Mouse (Mus musculus) bone marrow macrophage, adult 2 months (primary cell): ENCODE measurements around the gene Slc47a2.

ENCODE experiments used
- CTCF ChIP-seq: IDR thresholded peaks from 2 replicates; pipeline ENCODE4 v1.5.1; 2012; ENCODE audit warnings: low read depth, mild to moderate bottlenecking, low read length, moderate library complexity
- POLR2A ChIP-seq: IDR thresholded peaks from 2 replicates; pipeline ENCODE4 v1.6.1; 2012; ENCODE audit warnings: mild to moderate bottlenecking, low read depth, low read length, borderline replicate concordance

GRCm38 (mm10) chr11:61388012-61388411 lies 45.4 kb upstream of the Slc47a2 start:
- TF ChIP-seq CTCF (peak; percentile 51), POLR2A (no peak)
